Mouse (Mus musculus): Measurements from ENCODE around the gene Babam1. TPM values are rescaled to one million over a fixed set of nuclear protein-coding genes. Genes with fewer than 3 reads are reported as not detected.
"Not testable (repeated sequence)": the region's sequence is repeated elsewhere in the genome, so short reads cannot be mapped to it uniquely, and the experiment has no call there.

The Babam1 gene
- polyA plus RNA-seq, 1 experiment = 179 TPM

GRCm38 (mm10) chr8:71404951-71405351, 8.3 kb downstream of the Babam1 start:
- 36% methylated on average over 9 of the region's 9 CpGs for WGBS
- Histone ChIP-seq H3K4me3 (replicated peaks; ENCODE audit: insufficient read depth, low read depth, low read length) (no peak overlapping the region), H3K27me3 (ENCODE audit: control insufficient read depth, insufficient read depth, low read length) (no peaks in the 10 kb centered on the region), H3K4me1 (ENCODE audit: control insufficient read depth, insufficient read depth, low read length) (0 out of 2 replicates have a peak, but pooled peaks cover 3% of the 10 kb centered on the region), H3K27ac (ENCODE audit: insufficient read depth, low read length) (no peak overlapping the region)
- TF ChIP-seq POLR2A (IDR thresholded peaks at IDR 0.05; ENCODE audit: borderline replicate concordance, insufficient read depth, low read length) = 0 out of 2 replicates have a peak, but pooled peaks have one; percentile 5
- TF ChIP-seq CTCF (IDR thresholded peaks at IDR 0.05; ENCODE audit: borderline replicate concordance, insufficient read depth, low read depth, low read length) = no peak
- peak in 1 of 2 experiments; percentile 45 for DNase-seq

DNA sequence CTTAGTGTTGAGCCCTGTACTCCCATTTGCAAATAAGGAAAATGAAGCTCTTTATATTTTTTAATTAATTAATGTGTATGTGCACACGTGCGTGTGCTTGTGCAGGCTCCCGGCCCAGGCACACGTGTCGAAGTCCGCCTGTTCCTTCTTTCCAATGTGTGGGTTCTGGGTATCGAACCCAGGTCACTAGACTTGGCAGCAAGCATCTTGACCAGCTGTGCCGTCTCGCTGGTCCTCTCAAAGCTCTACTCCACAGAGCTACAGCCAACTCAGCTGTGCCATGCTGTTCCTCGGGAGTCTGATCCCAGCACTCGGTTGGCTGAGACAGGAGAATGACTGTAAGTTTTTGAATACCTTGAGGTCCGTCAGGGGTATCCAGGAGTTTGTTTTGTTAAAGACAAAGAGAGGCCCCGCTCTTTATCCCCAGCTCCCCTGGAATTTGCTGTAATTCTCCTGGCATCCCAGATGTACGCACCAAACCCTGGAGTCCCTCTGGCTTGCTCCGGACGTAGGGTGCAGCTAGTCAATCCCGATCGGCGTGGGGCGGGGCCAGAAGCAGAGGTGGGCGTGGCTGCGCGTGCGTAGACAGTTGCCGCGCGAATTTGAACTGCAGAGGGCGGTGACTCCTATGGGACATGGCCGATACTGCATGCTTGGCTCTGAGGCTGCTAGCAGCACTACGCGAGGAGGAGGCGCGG, 8.9 kb downstream of the Babam1 start, which contains the start of gene Ankle1:
Gene Ankle1 (plus strand): TSS at position 610 of the 698 bp plus-strand sequence.
- TF ChIP-seq CTCF (IDR thresholded peaks at IDR 0.05; ENCODE audit: borderline replicate concordance, insufficient read depth, low read depth, low read length) (peak; percentile 56), POLR2A (IDR thresholded peaks at IDR 0.05; ENCODE audit: borderline replicate concordance, insufficient read depth, low read length) (peak; percentile 33; the same call in 1 of the 2 replicates)
- no peak within 1 kb of the TSS for H3K27ac ChIP-seq (ENCODE audit: insufficient read depth, low read length)
- 12% methylated on average over 33 of the region's 33 CpGs for WGBS
- 0 out of 2 replicates have a peak, but pooled peaks cover 3% of the 10 kb centered on the region for H3K4me1 ChIP-seq (ENCODE audit: control insufficient read depth, insufficient read depth, low read length)
- peak; percentile 88 to 95 for DNase-seq
- H3K27me3 ChIP-seq (ENCODE audit: control insufficient read depth, insufficient read depth, low read length) = no peaks in the 10 kb centered on the region
- H3K4me3 ChIP-seq (replicated peaks; ENCODE audit: insufficient read depth, low read depth, low read length) = peak within 1 kb of the TSS; percentile 49

GRCm38 (mm10) chr8:71406099-71407015, 9.7 kb downstream of the Babam1 start:
- WGBS = under 1% methylated on average over 55 of the region's 55 CpGs
- Histone ChIP-seq H3K4me3 (replicated peaks; ENCODE audit: insufficient read depth, low read depth, low read length) (peak overlapping the region; percentile 1), H3K27me3 (ENCODE audit: control insufficient read depth, insufficient read depth, low read length) (no peaks in the 10 kb centered on the region), H3K27ac (ENCODE audit: insufficient read depth, low read length) (no peak overlapping the region), H3K4me1 (ENCODE audit: control insufficient read depth, insufficient read depth, low read length) (0 out of 2 replicates have a peak, but pooled peaks cover 3% of the 10 kb centered on the region)
- DNase-seq = peak; percentile 37 to 51
- TF ChIP-seq POLR2A (IDR thresholded peaks at IDR 0.05; ENCODE audit: borderline replicate concordance, insufficient read depth, low read length) (no peak), CTCF (IDR thresholded peaks at IDR 0.05; ENCODE audit: borderline replicate concordance, insufficient read depth, low read depth, low read length) (peak; percentile 59; the same call in 1 of the 2 replicates)

DNA sequence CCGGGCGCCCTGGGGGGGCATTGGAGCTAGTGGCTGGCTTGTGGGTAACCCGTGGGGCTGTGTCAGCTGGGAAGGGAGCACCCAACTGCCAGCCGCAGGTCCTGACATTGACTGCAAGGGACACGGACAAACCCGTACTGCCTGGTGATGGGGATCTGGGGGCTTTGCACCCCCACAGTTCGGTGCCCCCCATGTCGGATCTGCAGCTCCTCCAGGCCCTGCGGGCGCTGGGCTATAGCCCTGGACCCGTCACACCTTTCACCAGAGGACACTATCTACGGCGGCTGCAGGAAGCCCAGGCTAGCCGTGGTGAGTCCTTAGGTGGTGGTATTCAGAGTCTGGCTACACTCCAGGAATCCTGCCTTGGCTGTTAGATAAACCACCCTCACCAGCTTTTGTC, 10.8 kb downstream of the Babam1 start:
- no peak for DNase-seq
- Histone ChIP-seq H3K27me3 (ENCODE audit: control insufficient read depth, insufficient read depth, low read length) (no peaks in the 10 kb centered on the region), H3K27ac (ENCODE audit: insufficient read depth, low read length) (no peak overlapping the region), H3K4me3 (replicated peaks; ENCODE audit: insufficient read depth, low read depth, low read length) (no peak overlapping the region), H3K4me1 (ENCODE audit: control insufficient read depth, insufficient read depth, low read length) (0 out of 2 replicates have a peak, but pooled peaks cover 3% of the 10 kb centered on the region)
- TF ChIP-seq POLR2A (IDR thresholded peaks at IDR 0.05; ENCODE audit: borderline replicate concordance, insufficient read depth, low read length) = no peak
- TF ChIP-seq CTCF (IDR thresholded peaks at IDR 0.05; ENCODE audit: borderline replicate concordance, insufficient read depth, low read depth, low read length) = no peak
- WGBS = 79% methylated on average over 14 of the region's 14 CpGs

DNA sequence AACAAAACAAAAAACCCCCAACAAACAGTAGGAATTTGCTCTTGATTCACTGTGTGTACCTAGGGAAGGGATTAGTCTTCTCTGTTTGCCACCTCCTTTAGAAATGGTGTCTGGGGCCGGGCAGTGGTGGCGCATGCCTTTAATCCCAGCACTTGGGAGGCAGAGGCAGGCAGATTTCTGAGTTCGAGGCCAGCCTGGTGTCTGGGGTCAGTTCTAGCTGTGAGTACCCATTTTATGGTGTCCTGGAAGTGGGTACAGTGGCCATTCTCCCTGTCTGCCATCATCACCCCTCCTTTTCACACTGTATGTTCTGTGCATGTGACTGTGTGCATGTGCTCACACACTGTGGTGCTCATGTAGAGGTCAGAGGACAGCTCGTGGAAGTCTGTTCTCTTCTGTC, 11.6 kb downstream of the Babam1 start:
- TF ChIP-seq POLR2A (IDR thresholded peaks at IDR 0.05; ENCODE audit: borderline replicate concordance, insufficient read depth, low read length) = no peak
- no peak for TF ChIP-seq CTCF (IDR thresholded peaks at IDR 0.05; ENCODE audit: borderline replicate concordance, insufficient read depth, low read depth, low read length)
- H3K27me3 ChIP-seq (ENCODE audit: control insufficient read depth, insufficient read depth, low read length) = no peaks in the 10 kb centered on the region
- no peak overlapping the region for H3K4me3 ChIP-seq (replicated peaks; ENCODE audit: insufficient read depth, low read depth, low read length)
- WGBS = 95% methylated on average over 4 of the region's 4 CpGs
- no peak for DNase-seq
- H3K27ac ChIP-seq (ENCODE audit: insufficient read depth, low read length) = no peak overlapping the region
- 0 out of 2 replicates have a peak, but pooled peaks cover 3% of the 10 kb centered on the region for H3K4me1 ChIP-seq (ENCODE audit: control insufficient read depth, insufficient read depth, low read length)

- Histone ChIP-seq H3K27ac (ENCODE audit: insufficient read depth, low read length) (no peak overlapping the region), H3K4me3 (replicated peaks; ENCODE audit: insufficient read depth, low read depth, low read length) (no peak overlapping the region), H3K4me1 (ENCODE audit: control insufficient read depth, insufficient read depth, low read length) (no peaks in the 10 kb centered on the region), H3K27me3 (ENCODE audit: control insufficient read depth, insufficient read depth, low read length) (no peaks in the 10 kb centered on the region; the same call in 1 of the 2 replicates)
- WGBS = 39% methylated on average over 11 of the region's 11 CpGs
- DNase-seq = no peak
- TF ChIP-seq CTCF (IDR thresholded peaks at IDR 0.05; ENCODE audit: borderline replicate concordance, insufficient read depth, low read depth, low read length) (no peak), POLR2A (IDR thresholded peaks at IDR 0.05; ENCODE audit: borderline replicate concordance, insufficient read depth, low read length) (no peak)
Measured at GRCm38 (mm10) chr8:71411535-71412273, 15.0 kb downstream of the Babam1 start.

DNA sequence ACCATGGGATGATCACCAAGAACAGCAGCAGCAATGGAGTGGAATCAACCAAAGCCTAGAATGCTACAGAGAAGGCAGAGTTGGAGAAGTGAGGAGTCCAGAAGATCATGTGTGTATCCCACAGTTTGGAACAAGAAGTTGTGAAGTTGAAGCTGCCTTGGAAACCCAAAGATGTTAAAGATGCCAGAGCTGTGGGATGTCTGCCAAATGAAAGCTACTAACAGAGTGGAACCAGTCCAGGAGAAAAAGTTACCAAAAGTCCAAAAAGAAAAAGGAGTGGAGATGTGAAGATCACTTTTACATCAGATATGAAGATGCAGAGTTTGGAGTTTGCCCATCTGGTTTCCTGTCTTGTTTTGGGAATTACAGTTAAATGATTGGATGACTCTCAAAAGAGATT, 25.5 kb downstream of the Babam1 start:
- H3K27me3 ChIP-seq (ENCODE audit: control insufficient read depth, insufficient read depth, low read length) = no peaks in the 10 kb centered on the region
- no peak for TF ChIP-seq CTCF (IDR thresholded peaks at IDR 0.05; ENCODE audit: borderline replicate concordance, insufficient read depth, low read depth, low read length)
- DNase-seq = no peak
- no peak overlapping the region for H3K4me3 ChIP-seq (replicated peaks; ENCODE audit: insufficient read depth, low read depth, low read length)
- no peaks in the 10 kb centered on the region for H3K4me1 ChIP-seq (ENCODE audit: control insufficient read depth, insufficient read depth, low read length)
- H3K27ac ChIP-seq (ENCODE audit: insufficient read depth, low read length) = no peak overlapping the region

DNA sequence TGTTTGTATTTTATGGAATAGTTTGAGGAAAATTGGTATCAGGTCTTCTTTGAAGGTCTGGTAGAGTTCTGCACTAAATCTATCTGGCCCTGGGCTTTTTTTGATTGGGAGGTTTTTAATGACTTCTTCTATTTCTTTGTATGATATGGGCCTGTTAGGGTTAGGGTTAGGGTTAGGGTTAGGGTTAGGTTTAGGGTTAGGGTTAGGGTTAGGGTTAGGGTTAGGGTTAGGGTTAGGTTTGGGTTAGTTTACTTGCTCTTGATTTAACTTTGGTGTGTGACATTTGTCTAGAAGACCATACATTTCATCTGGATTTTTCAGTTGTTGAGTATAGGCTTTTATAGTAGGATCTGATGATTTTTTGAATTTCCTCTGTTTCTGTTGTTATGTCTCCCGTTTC, 36.3 kb downstream of the Babam1 start:
- not testable (repeated sequence) for H3K27ac ChIP-seq (ENCODE audit: insufficient read depth, low read length); H3K4me3 ChIP-seq (replicated peaks; ENCODE audit: insufficient read depth, low read depth, low read length); H3K27me3 ChIP-seq (ENCODE audit: control insufficient read depth, insufficient read depth, low read length); H3K4me1 ChIP-seq (ENCODE audit: control insufficient read depth, insufficient read depth, low read length); DNase-seq
- 89% methylated on average over 1 of the region's 1 CpGs for WGBS

Measured in cerebellum, adult 2 months (tissue).